Mouse (Mus musculus) heart, postnatal 0 days (tissue): ENCODE measurements around the gene 2900026A02Rik. TPM values are rescaled to one million over a fixed set of nuclear protein-coding genes. Genes with fewer than 3 reads are reported as not detected.

Experiments
- ATAC-seq: fragments of 200-750 bp; cut with Nextera tagmentation; 2 replicates; pipeline ENCODE4 v1.8.0; 2017; ENCODE audit warnings: low read depth, moderate number of reproducible peaks, moderate library complexity; ENCODE audit not compliant: insufficient read depth
- DNase-seq: peaks from one replicate; pipeline ENCODE4 v3.0.0-alpha.2; 2016; ENCODE audit warnings: low spot score
- H3K27ac ChIP-seq: fragments of 300-500 bp; sonication (generic); 2 replicates; pipeline ENCODE4 v1.5.1; 2014; ENCODE audit warnings: low read depth, mild to moderate bottlenecking
- H3K27me3 ChIP-seq: fragments of 300-500 bp; sonication (generic); 2 replicates; pipeline ENCODE4 v1.6.1; 2014; ENCODE audit warnings: low read length, mixed read lengths; ENCODE audit not compliant: control insufficient read depth, insufficient read depth
- H3K36me3 ChIP-seq: fragments of 300-500 bp; sonication (generic); replicated peaks from 2 replicates; pipeline ENCODE4 v1.6.1; 2014; ENCODE audit warnings: low read length, mixed read lengths; ENCODE audit not compliant: control insufficient read depth, insufficient read depth
- H3K4me1 ChIP-seq: fragments of 300-500 bp; sonication (generic); 2 replicates; pipeline ENCODE4 v1.6.1; 2014; ENCODE audit warnings: antibody characterized with exemption; ENCODE audit not compliant: control insufficient read depth, insufficient read depth
- H3K4me2 ChIP-seq: fragments of 300-500 bp; sonication (generic); 2 replicates; pipeline ENCODE4 v1.6.1; 2014; ENCODE audit warnings: low read depth, mild to moderate bottlenecking, low read length, moderate library complexity
- H3K4me3 ChIP-seq: fragments of 300-500 bp; sonication (generic); 2 replicates; pipeline ENCODE4 v1.5.1; 2014; ENCODE audit warnings: low read depth, low read length
- H3K9ac ChIP-seq: fragments of 300-500 bp; sonication (generic); replicated peaks from 2 replicates; pipeline ENCODE4 v1.6.1; 2014; ENCODE audit warnings: low read depth, low read length, mixed read lengths
- H3K9me3 ChIP-seq: fragments of 300-500 bp; sonication (generic); replicated peaks from 2 replicates; pipeline ENCODE4 v1.6.1; 2016; ENCODE audit warnings: low read length; ENCODE audit not compliant: control insufficient read depth
- CTCF ChIP-seq: IDR thresholded peaks from 2 replicates; pipeline ENCODE4 v1.5.1; 2016; ENCODE audit warnings: antibody characterized with exemption, control low read depth, low read depth
- EP300 ChIP-seq: IDR thresholded peaks from 2 replicates; pipeline ENCODE4 v1.6.1; 2016; ENCODE audit warnings: antibody characterized with exemption, low read depth
- WGBS: fragments of 180-500 bp; shearing (Covaris S2); extraction: QIAGEN DNeasy Blood & Tissue Kit; methylation state at CpG from one replicate; pipeline ENCODE4 v1.1.7; 2014; 5-methylcytosine and 5-hydroxymethylcytosine counted together
- polyA plus RNA-seq: library from polyadenylated mRNA; unstranded; fragments of >200 nt; fragmentation: Nextera tagmentation; extraction: Ambion mirVana; gene quantifications from 2 replicates; pipeline ENCODE4 v1.2.1, GENCODE M21; 2015
- total RNA-seq: library from RNA; depleted of rRNA; stranded (reverse); fragments of >200 nt; gene quantifications from 2 replicates; pipeline ENCODE4 v1.2.3, GENCODE M21; 2014; ENCODE audit warnings: low replicate concordance

The 2900026A02Rik gene
- total and polyA plus RNA-seq, 2 experiments from 2014 or later = 10.2 to 18.9 TPM

GRCm38 (mm10) chr5:113087465-113087864, 133.6 kb downstream of the 2900026A02Rik start:
- TF ChIP-seq EP300 = no peak
- TF ChIP-seq CTCF = no peak
- Histone ChIP-seq H3K27me3 (no peaks in the 10 kb centered on the region), H3K36me3 (peaks cover 46% of the 10 kb centered on the region), H3K4me3 (no peak overlapping the region), H3K4me2 (no peak overlapping the region), H3K4me1 (peaks cover 7% of the 10 kb centered on the region; the same call in 1 of the 2 replicates), H3K9ac (no peak overlapping the region), H3K9me3 (no peaks in the 10 kb centered on the region), H3K27ac (no peak overlapping the region)
- no peak for ATAC-seq
- 77% methylated on average over 2 of the region's 2 CpGs for WGBS
- DNase-seq = no peak

- H3K27me3 ChIP-seq = no peaks in the 10 kb centered on the region
- ATAC-seq (no peak), DNase-seq (no peak)
- WGBS = 43% methylated on average over 4 of the region's 4 CpGs
- H3K4me3 ChIP-seq = no peak overlapping the region
- no peak overlapping the region for H3K4me2 ChIP-seq
- peaks cover 8% of the 10 kb centered on the region; the same call in 1 of the 2 replicates for H3K4me1 ChIP-seq
- TF ChIP-seq EP300 = no peak
- TF ChIP-seq CTCF = no peak
- H3K9ac ChIP-seq = no peak overlapping the region
- H3K9me3 ChIP-seq = no peaks in the 10 kb centered on the region
- peaks cover 42% of the 10 kb centered on the region for H3K36me3 ChIP-seq
- H3K27ac ChIP-seq = no peak overlapping the region
These were observed 134.0 kb downstream of the 2900026A02Rik start for GRCm38 (mm10) chr5:113086990-113087389.

GRCm38 (mm10) chr5:113086439-113086838, 134.6 kb downstream of the 2900026A02Rik start:
- Histone ChIP-seq H3K4me1 (peaks cover 8% of the 10 kb centered on the region; the same call in 1 of the 2 replicates), H3K4me2 (no peak overlapping the region), H3K27ac (no peak overlapping the region), H3K27me3 (no peaks in the 10 kb centered on the region), H3K4me3 (no peak overlapping the region), H3K9me3 (no peaks in the 10 kb centered on the region), H3K9ac (no peak overlapping the region), H3K36me3 (peaks cover 36% of the 10 kb centered on the region)
- DNase-seq (no peak), ATAC-seq (no peak)
- 84% methylated on average over 12 of the region's 12 CpGs for WGBS
- no peak for TF ChIP-seq CTCF
- TF ChIP-seq EP300 = no peak

DNA sequence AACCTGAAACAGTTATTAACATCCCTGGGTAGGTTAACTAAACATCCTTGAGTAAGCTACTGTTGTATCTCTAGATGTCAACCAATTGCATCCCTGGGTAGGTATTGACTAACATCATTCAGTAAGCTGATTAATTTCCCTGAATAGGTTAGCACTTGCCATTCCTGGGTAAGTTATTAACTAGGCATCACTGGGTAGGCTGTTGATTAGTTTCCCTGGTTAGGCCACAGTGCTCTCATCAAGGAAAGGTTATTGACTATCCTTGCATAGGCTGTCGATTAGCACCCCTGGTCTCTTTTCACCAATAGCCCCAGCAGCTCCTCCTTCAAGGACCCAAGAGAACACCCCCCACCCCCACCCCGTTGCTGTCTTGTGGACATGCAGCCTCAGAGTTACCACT, 135.1 kb downstream of the 2900026A02Rik start:
- no peak for ATAC-seq
- Histone ChIP-seq H3K9me3 (no peaks in the 10 kb centered on the region), H3K4me2 (no peak overlapping the region), H3K27me3 (no peaks in the 10 kb centered on the region), H3K9ac (no peak overlapping the region), H3K4me1 (peaks cover 8% of the 10 kb centered on the region; the same call in 1 of the 2 replicates), H3K4me3 (no peak overlapping the region), H3K36me3 (peaks cover 32% of the 10 kb centered on the region), H3K27ac (no peak overlapping the region)
- WGBS = 59% methylated on average over 2 of the region's 2 CpGs
- DNase-seq = no peak
- TF ChIP-seq CTCF = no peak
- TF ChIP-seq EP300 = no peak

GRCm38 (mm10) chr5:113084309-113084708, 136.7 kb downstream of the 2900026A02Rik start:
- Histone ChIP-seq H3K4me2 (no peak overlapping the region), H3K9ac (no peak overlapping the region), H3K4me3 (no peak overlapping the region), H3K27me3 (peaks cover 3% of the 10 kb centered on the region; the same call in 1 of the 2 replicates), H3K36me3 (peaks cover 15% of the 10 kb centered on the region), H3K27ac (no peak overlapping the region), H3K9me3 (no peaks in the 10 kb centered on the region), H3K4me1 (peaks cover 8% of the 10 kb centered on the region; the same call in 1 of the 2 replicates)
- no peak for DNase-seq
- TF ChIP-seq EP300 (no peak), CTCF (no peak)
- WGBS = 77% methylated on average over 2 of the region's 2 CpGs
- ATAC-seq = no peak
